8 mouse cellular contexts compared by ENCODE assay signal in the genomic region with DNA sequence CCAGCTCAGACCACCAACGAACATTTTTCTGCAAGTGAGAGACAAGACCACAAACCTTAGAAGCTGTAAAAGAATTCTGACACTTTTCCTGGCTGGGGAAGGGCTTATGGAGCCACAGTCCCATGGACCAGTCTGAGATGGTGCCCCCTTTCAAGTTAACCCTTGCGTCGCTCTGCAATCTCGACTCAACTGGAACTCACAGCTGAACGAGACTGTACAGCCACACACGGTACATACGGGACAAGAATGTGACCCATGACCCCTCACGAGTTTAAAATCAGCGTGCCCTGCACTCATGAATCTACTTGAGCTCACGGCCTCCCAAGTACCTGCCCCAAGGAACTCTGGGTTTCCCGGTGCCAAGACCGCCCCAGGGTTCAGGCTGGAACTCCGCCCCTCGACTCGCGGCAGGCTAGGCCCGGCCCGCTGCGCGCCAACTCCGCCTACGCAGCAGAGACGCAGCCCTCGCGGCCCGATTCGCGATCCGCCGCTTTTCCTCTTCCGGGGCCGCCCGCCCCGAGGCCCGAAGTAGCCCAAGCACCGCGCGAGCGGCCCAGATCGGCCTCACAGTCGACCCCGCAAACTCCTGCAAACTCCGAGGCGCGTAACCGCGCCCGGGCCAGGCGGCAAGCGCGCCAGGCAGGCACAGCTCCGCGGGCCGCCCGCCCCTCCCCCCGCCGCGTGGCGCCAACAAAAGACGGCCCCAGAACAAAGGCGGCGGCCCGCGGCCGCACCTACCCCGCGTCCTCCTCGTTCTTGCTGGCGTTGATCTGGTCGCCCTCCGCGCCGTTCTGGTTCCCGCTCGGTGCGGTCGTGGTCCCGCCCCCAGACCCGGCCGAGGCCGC. TPM values are rescaled to one million over a fixed set of nuclear protein-coding genes. Genes with fewer than 3 reads are reported as not detected.
DNase-seq lines count a peak whose midpoint lies in the region; ATAC-seq and TF ChIP-seq lines count a peak whose summit lies in the region.

No protein-coding gene starts in this region.

- no peaks in the 10 kb centered on the region for H3K9me3 ChIP-seq in hindbrain, embryonic 13.5 days

- WGBS in hindbrain, embryonic 13.5 days: 2% methylated on average over 80 of the region's 81 CpGs
- WGBS in macrophage (ENCODE audit: missing documents): under 1% methylated on average over 77 of the region's 81 CpGs

- peak overlapping the region; percentile 97 for H3K27ac ChIP-seq in hindbrain, embryonic 13.5 days
- H3K27ac ChIP-seq in macrophage: 0 out of 2 replicates have a peak overlapping the region, but pooled peaks have one; percentile 0

- peak; percentile 81 for ATAC-seq in Patski
- ATAC-seq in hindbrain, embryonic 13.5 days (ENCODE audit: low FRiP score): peak; percentile 67

- no peak for TF ChIP-seq CTCF in Patski (IDR thresholded peaks at IDR 0.05)

- no peaks in the 10 kb centered on the region for H3K27me3 ChIP-seq in Patski
- H3K27me3 ChIP-seq in hindbrain, embryonic 13.5 days: no peaks in the 10 kb centered on the region

- in situ Hi-C loops in Patski (cut with MboI; ENCODE audit: low pct_unique_long_range_greater_than_20kb): no loop called here

- peaks cover 45% of the 10 kb centered on the region for H3K36me3 ChIP-seq in hindbrain, embryonic 13.5 days
- peaks cover 43% of the 10 kb centered on the region for H3K36me3 ChIP-seq in macrophage (ENCODE audit: inconsistent target)

- H3K4me3 ChIP-seq in hindbrain, embryonic 13.5 days: peak overlapping the region; percentile 96
- H3K4me3 ChIP-seq in macrophage (ENCODE audit: inconsistent target): peak overlapping the region; percentile 61

- DNase-seq in Patski (ENCODE audit: low read depth, low spot score): no peak
- peak; percentile 84 to 91 for DNase-seq in cerebellum, postnatal 10 days
- peak; percentile 66 to 67 for DNase-seq in frontal cortex, postnatal 14 days (ENCODE audit: low spot score in 2 of 2)
- peak; percentile 63 for DNase-seq in left cerebral cortex, adult 11 months (ENCODE audit: low spot score)
- peak; percentile 82 for DNase-seq in right cerebral cortex, adult 18-20 months
- DNase-seq in urinary bladder, postnatal 10 days (ENCODE audit: low spot score): peak; percentile 62

- peaks cover 49% of the 10 kb centered on the region for H3K4me1 ChIP-seq in hindbrain, embryonic 13.5 days (replicated peaks)

- CTCF ChIA-PET in Patski (lab: Charles Lee): interaction anchor here (1.0 to 2.3 kb wide), 5 partner anchors 11 to 83 kb away, joined by 3 to 7 read pairs (median 4); a partner anchor contains a TSS

- POLR2A ChIA-PET in Patski (lab: Charles Lee): interaction anchor here (0.6 to 1.9 kb wide), 15 partner anchors 9 to 343 kb away, joined by 3 to 9 read pairs (median 5); a partner anchor contains a TSS

- H3K9ac ChIP-seq in hindbrain, embryonic 13.5 days: peak overlapping the region; percentile 99

- H3K4me2 ChIP-seq in hindbrain, embryonic 13.5 days: peak overlapping the region; percentile 95

- H3K79me2 ChIP-seq in macrophage (ENCODE audit: inconsistent target): peaks cover 50% of the 10 kb centered on the region

RNA-seq across cellular contexts. Expression of a gene that starts 0.8 kb away (rescaled TPM):
- polyA plus RNA-seq in Patski (2021): 520 TPM
- 400 and 427 TPM in 2 replicates for polyA plus RNA-seq in hindbrain, embryonic 13.5 days (2015; fragmentation: Nextera tagmentation; extraction: Ambion mirVana)
- 100 to 1,000 TPM in 6 of 26 experiments, 10 to 100 TPM in 20; 61.5 to 128 (median 92.7) TPM for total RNA-seq in macrophage (2018; cell fraction: chromatin; rRNA removed)
- 100 to 1,000 TPM; 222 to 303 (median 262) TPM for total RNA-seq in macrophage (2018; cell fraction: cytosol; rRNA removed)
- 100 to 1,000 TPM; 104 to 259 (median 129) TPM for total RNA-seq in macrophage (2018; cell fraction: nucleus; rRNA removed)
- 203 to 532 TPM (median 476 TPM) in 3 replicates for polyA plus RNA-seq in macrophage (2018)

RNA-seq across cellular contexts. Expression of a gene that starts 13.7 kb away (rescaled TPM):
- polyA plus RNA-seq in Patski (2021) (69.0 TPM), macrophage (2018) (45.0 to 125 TPM (median 72.8 TPM) in 3 replicates)
- polyA plus RNA-seq in hindbrain, embryonic 13.5 days (2015; fragmentation: Nextera tagmentation; extraction: Ambion mirVana): 99.6 and 108 TPM in 2 replicates
- total RNA-seq in macrophage (2018; cell fraction: chromatin; rRNA removed): 10 to 100 TPM in 19 of 26 experiments, 1 to 10 TPM in 7; 6.7 to 48.1 (median 12.0) TPM
- total RNA-seq in macrophage (2018; cell fraction: cytosol; rRNA removed): 10 to 100 TPM; 32.4 to 68.5 (median 50.3) TPM
- total RNA-seq in macrophage (2018; cell fraction: nucleus; rRNA removed): 10 to 100 TPM in 25 of 26 experiments, 1 to 10 TPM in 1; 9.7 to 57.2 (median 17.0) TPM

RNA-seq across cellular contexts. Expression of a gene that starts 21.3 kb away (rescaled TPM):
- polyA plus RNA-seq in Patski (2021) (18.4 TPM), macrophage (2018) (2.9 to 3.6 TPM (median 3.4 TPM) in 3 replicates)
- 10.5 and 11.0 TPM in 2 replicates for polyA plus RNA-seq in hindbrain, embryonic 13.5 days (2015; fragmentation: Nextera tagmentation; extraction: Ambion mirVana)
- total RNA-seq in macrophage (2018; cell fraction: chromatin; rRNA removed): 10 to 100 TPM; 11.6 to 70.7 (median 28.8) TPM
- 1 to 10 TPM; 1.2 to 4.9 (median 2.6) TPM for total RNA-seq in macrophage (2018; cell fraction: cytosol; rRNA removed)
- 10 to 100 TPM in 22 of 26 experiments, 1 to 10 TPM in 4; 7.1 to 48.6 (median 14.0) TPM for total RNA-seq in macrophage (2018; cell fraction: nucleus; rRNA removed)

RNA-seq across cellular contexts. Expression of a gene that starts 29.9 kb away (rescaled TPM):
- polyA plus RNA-seq in Patski (2021) (49.4 TPM), macrophage (2018) (15.5 to 43.6 TPM (median 25.5 TPM) in 3 replicates)
- polyA plus RNA-seq in hindbrain, embryonic 13.5 days (2015; fragmentation: Nextera tagmentation; extraction: Ambion mirVana): 74.8 and 77.7 TPM in 2 replicates
- 10 to 100 TPM in 25 of 26 experiments, 1 to 10 TPM in 1; 5.8 to 64.4 (median 26.4) TPM for total RNA-seq in macrophage (2018; cell fraction: chromatin; rRNA removed)
- total RNA-seq in macrophage (2018; cell fraction: cytosol; rRNA removed): 10 to 100 TPM; 12.1 to 48.9 (median 25.2) TPM
- total RNA-seq in macrophage (2018; cell fraction: nucleus; rRNA removed): 10 to 100 TPM in 24 of 26 experiments, 1 to 10 TPM in 2; 9.5 to 48.8 (median 21.0) TPM

RNA-seq across cellular contexts. Expression of a gene that starts 44.8 kb away (rescaled TPM):
- polyA plus RNA-seq in Patski (2021) (25.0 TPM), macrophage (2018) (3.9 to 13.9 TPM (median 6.3 TPM) in 3 replicates)
- polyA plus RNA-seq in hindbrain, embryonic 13.5 days (2015; fragmentation: Nextera tagmentation; extraction: Ambion mirVana): 12.9 and 14.1 TPM in 2 replicates
- 10 to 100 TPM in 5 of 26 experiments, 1 to 10 TPM in 21; 2.6 to 21.1 (median 6.6) TPM for total RNA-seq in macrophage (2018; cell fraction: chromatin; rRNA removed)
- total RNA-seq in macrophage (2018; cell fraction: cytosol; rRNA removed): 10 to 100 TPM in 7 of 26 experiments, 1 to 10 TPM in 19; 2.5 to 18.8 (median 6.6) TPM
- total RNA-seq in macrophage (2018; cell fraction: nucleus; rRNA removed): 10 to 100 TPM in 7 of 26 experiments, 1 to 10 TPM in 19; 2.0 to 23.1 (median 7.9) TPM
